Mouse (Mus musculus) hindbrain, postnatal 0 days (tissue): ENCODE measurements at regions not wholly inside any gene's neighbourhood (a gene's known extent, or its start where the extent isn't known, plus 50 kb on each side); places are given as distances from the start of the nearest gene placed in this dataset.

Experiments
- ATAC-seq: fragments of 200-750 bp; cut with Nextera tagmentation; 2 replicates; pipeline ENCODE4 v1.8.0; 2017; ENCODE audit warnings: mild to moderate bottlenecking, moderate TSS enrichment, moderate library complexity
- DNase-seq: peaks from one replicate; pipeline ENCODE4 v3.0.0-alpha.2; 2015; ENCODE audit warnings: low spot score
- H3K27ac ChIP-seq: fragments of 300-500 bp; sonication (generic); 2 replicates; pipeline ENCODE4 v1.5.1; 2014; ENCODE audit warnings: mild to moderate bottlenecking
- H3K27me3 ChIP-seq: fragments of 300-500 bp; sonication (generic); 2 replicates; pipeline ENCODE4 v1.6.1; 2014; ENCODE audit warnings: low read length, mixed read lengths; ENCODE audit not compliant: insufficient read depth
- H3K36me3 ChIP-seq: fragments of 300-500 bp; sonication (generic); 2 replicates; pipeline ENCODE4 v1.6.1; 2014; ENCODE audit warnings: low read length, mixed read lengths; ENCODE audit not compliant: insufficient read depth
- H3K4me1 ChIP-seq: fragments of 300-500 bp; sonication (generic); 2 replicates; pipeline ENCODE4 v1.6.1; 2014; ENCODE audit warnings: antibody characterized with exemption, low read length, mixed read lengths; ENCODE audit not compliant: insufficient read depth
- H3K4me2 ChIP-seq: fragments of 300-500 bp; sonication (generic); 2 replicates; pipeline ENCODE4 v1.6.1; 2014; ENCODE audit warnings: low read depth, mild to moderate bottlenecking, low read length, moderate library complexity, mixed read lengths
- H3K4me3 ChIP-seq: fragments of 300-500 bp; sonication (generic); 2 replicates; pipeline ENCODE4 v1.5.1; 2014; ENCODE audit warnings: low read length
- H3K9ac ChIP-seq: fragments of 300-500 bp; sonication (generic); replicated peaks from 2 replicates; pipeline ENCODE4 v1.6.1; 2014; ENCODE audit warnings: mild to moderate bottlenecking, low read length, moderate library complexity, mixed read lengths
- H3K9me3 ChIP-seq: fragments of 300-500 bp; sonication (generic); 2 replicates; pipeline ENCODE4 v1.6.1; 2016; ENCODE audit warnings: low read length, mixed read lengths
- CTCF ChIP-seq: IDR thresholded peaks from 2 replicates; pipeline ENCODE4 v1.5.1; 2016; ENCODE audit warnings: antibody characterized with exemption, control low read depth, low read depth
- WGBS: fragments of 180-500 bp; shearing (Covaris S2); extraction: QIAGEN DNeasy Blood & Tissue Kit; methylation state at CpG from one replicate; pipeline ENCODE4 v1.1.7; 2014; 5-methylcytosine and 5-hydroxymethylcytosine counted together

- H3K9ac ChIP-seq = no peak overlapping the region
- 74% methylated on average over 7 of the region's 7 CpGs for WGBS
- H3K9me3 ChIP-seq = no peaks in the 10 kb centered on the region
- H3K4me2 ChIP-seq = no peak overlapping the region
- H3K36me3 ChIP-seq = no peaks in the 10 kb centered on the region
- no peaks in the 10 kb centered on the region for H3K27me3 ChIP-seq
- ATAC-seq (no peak), DNase-seq (no peak)
- no peaks in the 10 kb centered on the region for H3K4me1 ChIP-seq
- no peak; the same call in 1 of the 2 replicates for TF ChIP-seq CTCF
- no peak overlapping the region for H3K27ac ChIP-seq
- H3K4me3 ChIP-seq = no peak overlapping the region
Observed at GRCm38 (mm10) chr17:9484098-9484497, 62.2 kb downstream of the Gm17728 start.

DNA sequence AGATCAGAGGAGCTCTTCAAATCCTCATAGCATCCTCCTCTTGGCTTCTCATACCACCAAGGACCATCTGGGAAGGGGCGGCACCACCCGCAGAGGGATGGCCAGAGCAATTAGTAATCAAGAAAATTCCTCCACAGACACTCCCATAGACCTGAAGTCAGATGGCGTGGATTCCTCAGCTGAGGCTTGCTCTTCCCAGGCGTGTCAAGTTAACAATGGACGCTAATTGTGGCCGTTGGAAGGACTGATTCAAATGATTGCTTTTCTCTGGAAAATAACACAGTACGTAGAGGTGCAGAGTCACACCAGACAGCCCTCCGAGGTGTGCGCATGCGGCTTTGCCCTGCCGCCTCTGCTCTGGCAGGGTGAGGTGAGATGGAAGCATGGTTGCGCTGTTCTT is 62.7 kb downstream of the Gm17728 start:
- Histone ChIP-seq H3K4me3 (no peak overlapping the region), H3K9ac (no peak overlapping the region), H3K4me2 (no peak overlapping the region), H3K4me1 (no peaks in the 10 kb centered on the region), H3K9me3 (no peaks in the 10 kb centered on the region), H3K36me3 (no peaks in the 10 kb centered on the region), H3K27me3 (no peaks in the 10 kb centered on the region), H3K27ac (no peak overlapping the region)
- 74% methylated on average over 12 of the region's 12 CpGs for WGBS
- no peak for ATAC-seq
- no peak for DNase-seq
- no peak for TF ChIP-seq CTCF

GRCm38 (mm10) chr17:9529340-9529739 is 107.5 kb downstream of the Gm17728 start:
- Histone ChIP-seq H3K9me3 (no peaks in the 10 kb centered on the region; the same call in 1 of the 2 replicates), H3K4me1 (no peaks in the 10 kb centered on the region), H3K9ac (no peak overlapping the region), H3K4me3 (no peak overlapping the region), H3K4me2 (no peak overlapping the region), H3K36me3 (no peaks in the 10 kb centered on the region), H3K27ac (no peak overlapping the region), H3K27me3 (no peaks in the 10 kb centered on the region)
- DNase-seq (no peak), ATAC-seq (no peak)
- 56% methylated on average over 3 of the region's 3 CpGs for WGBS
- no peak for TF ChIP-seq CTCF

GRCm38 (mm10) chr17:9536090-9536489 is 114.2 kb downstream of the Gm17728 start:
- H3K4me3 ChIP-seq = no peak overlapping the region
- H3K36me3 ChIP-seq = no peaks in the 10 kb centered on the region
- ATAC-seq = no peak
- no peak for TF ChIP-seq CTCF
- 0 out of 2 replicates have a peak overlapping the region, but pooled peaks have one; percentile 36 for H3K27ac ChIP-seq
- WGBS = 18% methylated on average over 4 of the region's 4 CpGs
- no peak overlapping the region for H3K9ac ChIP-seq
- no peaks in the 10 kb centered on the region; the same call in 1 of the 2 replicates for H3K9me3 ChIP-seq
- H3K4me2 ChIP-seq = no peak overlapping the region
- DNase-seq = peak; percentile 27
- no peaks in the 10 kb centered on the region for H3K4me1 ChIP-seq
- no peaks in the 10 kb centered on the region for H3K27me3 ChIP-seq

DNA sequence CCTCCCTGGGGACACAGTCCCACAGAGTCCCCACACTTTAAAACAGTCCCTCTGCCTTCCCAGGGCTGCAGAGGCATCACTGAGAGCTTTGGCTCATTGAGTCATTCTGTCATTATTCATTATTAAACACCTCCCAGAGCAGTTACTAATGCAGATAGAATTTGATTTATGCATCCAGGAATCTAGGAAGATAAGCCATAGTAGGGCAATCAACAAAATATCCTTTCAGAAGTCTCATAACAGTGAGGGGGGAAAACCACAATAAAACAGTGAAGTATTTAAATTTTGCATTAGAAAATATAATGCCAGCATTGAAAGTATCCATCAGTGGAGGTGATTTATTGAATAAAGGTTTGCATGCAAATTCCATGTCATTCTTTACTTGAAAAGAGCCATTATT is 116.5 kb downstream of the Gm17728 start:
- ATAC-seq = no peak
- no peak overlapping the region for H3K4me3 ChIP-seq
- H3K27ac ChIP-seq = no peak overlapping the region
- no peaks in the 10 kb centered on the region for H3K4me1 ChIP-seq
- no peak overlapping the region for H3K9ac ChIP-seq
- H3K4me2 ChIP-seq = no peak overlapping the region
- TF ChIP-seq CTCF = no peak
- H3K27me3 ChIP-seq = no peaks in the 10 kb centered on the region
- no peaks in the 10 kb centered on the region for H3K36me3 ChIP-seq
- DNase-seq = no peak
- no peaks in the 10 kb centered on the region; the same call in 1 of the 2 replicates for H3K9me3 ChIP-seq

- WGBS = 87% methylated on average over 1 of the region's 1 CpGs
- H3K4me3 ChIP-seq = no peak overlapping the region
- ATAC-seq (no peak), DNase-seq (no peak)
- no peak overlapping the region for H3K9ac ChIP-seq
- no peak for TF ChIP-seq CTCF
- no peak overlapping the region for H3K27ac ChIP-seq
- no peaks in the 10 kb centered on the region for H3K9me3 ChIP-seq
- no peaks in the 10 kb centered on the region for H3K27me3 ChIP-seq
- no peak overlapping the region for H3K4me2 ChIP-seq
- no peaks in the 10 kb centered on the region for H3K36me3 ChIP-seq
- no peaks in the 10 kb centered on the region for H3K4me1 ChIP-seq
Observed at GRCm38 (mm10) chr17:9540156-9540555, 118.3 kb downstream of the Gm17728 start.

DNA sequence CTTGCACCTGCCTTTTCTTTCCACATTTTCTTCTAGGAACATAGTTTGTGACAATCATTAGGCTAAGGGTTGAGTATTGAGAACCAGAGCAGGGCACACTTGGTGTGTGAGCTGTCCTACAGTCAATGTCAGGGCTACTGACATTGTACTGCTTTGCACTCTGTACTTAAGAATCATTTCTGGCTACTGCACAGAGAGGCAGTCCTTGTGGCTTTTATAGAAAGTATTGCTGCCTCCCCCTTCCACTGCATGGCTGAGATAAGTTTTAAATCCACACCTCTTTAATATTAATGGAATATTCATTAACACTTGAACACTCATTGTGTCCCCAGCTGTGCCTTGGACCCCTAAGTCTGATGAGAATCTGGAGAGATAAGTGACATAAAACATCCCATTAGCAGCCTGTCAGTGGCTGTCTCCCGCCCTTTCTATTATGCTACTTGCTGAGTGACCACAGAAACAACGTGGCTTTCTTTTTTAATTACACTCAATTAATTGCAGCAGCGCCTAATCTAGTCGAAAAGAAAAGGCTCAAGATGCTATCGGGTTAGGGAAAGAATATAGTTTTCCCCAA is 121.5 kb downstream of the Gm17728 start:
- no peaks in the 10 kb centered on the region for H3K9me3 ChIP-seq
- H3K9ac ChIP-seq = no peak overlapping the region
- 36% methylated on average over 5 of the region's 5 CpGs for WGBS
- H3K4me1 ChIP-seq = no peaks in the 10 kb centered on the region
- H3K4me2 ChIP-seq = no peak overlapping the region
- ATAC-seq (no peak), DNase-seq (no peak)
- H3K36me3 ChIP-seq = no peaks in the 10 kb centered on the region
- TF ChIP-seq CTCF = no peak
- no peaks in the 10 kb centered on the region for H3K27me3 ChIP-seq
- no peak overlapping the region for H3K27ac ChIP-seq
- H3K4me3 ChIP-seq = no peak overlapping the region
